Mouse (Mus musculus) CD4-positive, CD25-positive, alpha-beta regulatory T cell (primary cell): ENCODE results near the gene Bend3. TPM values are rescaled to one million over a fixed set of nuclear protein-coding genes. Genes with fewer than 3 reads are reported as not detected.

ENCODE experiments used
- polyA plus RNA-seq: library from polyadenylated mRNA; unstranded; fragments of 100-300 nt; shearing (Covaris generic); gene quantifications from one replicate; pipeline ENCODE4 v1.2.1, GENCODE M21; 2017

The Bend3 gene
- 3.2 TPM for polyA plus RNA-seq

GRCm38 (mm10) chr10:43478751-43479435, at the start of gene Bend3:
Bend3 (plus strand) TSS chr10:43478831.

GRCm38 (mm10) chr10:43523931-43524330, 45.3 kb downstream of the Bend3 start, which contains the start of gene Gm9803:
Gm9803 (plus strand) TSS chr10:43524084.

GRCm38 (mm10) chr10:43540442-43541152, 62.0 kb downstream of the Bend3 start, which contains the start of gene 1700021F05Rik:
1700021F05Rik (minus strand) TSS chr10:43540994.

Other genes starting within 250 kb of the Bend3 start
- 52.0 TPM for gene Gm9803, start 45.3 kb downstream of the Bend3 start, polyA plus RNA-seq
- gene 1700021F05Rik, start 62.2 kb downstream of the Bend3 start, polyA plus RNA-seq, result 27.6 TPM
- 1.8 TPM for gene Cd24a, start 99.5 kb downstream of the Bend3 start, polyA plus RNA-seq